14 mouse cellular contexts compared by ENCODE assay signal in genomic region chr17:47448523-47449372, GRCm38 (mm10). TPM values are rescaled to one million over a fixed set of nuclear protein-coding genes. Genes with fewer than 3 reads are reported as not detected.
DNase-seq lines count a peak whose midpoint lies in the region; ATAC-seq and TF ChIP-seq lines count a peak whose summit lies in the region.
"Had no signal": no experiment of that assay in that cellular context is flagged by ENCODE, and none has a peak within 500 bp of the region (broad histone marks: within the 10 kb centered on the region; RNA-seq: fewer than 3 reads in every experiment).

No protein-coding gene starts in this region.

- no peaks in the 10 kb centered on the region for H3K9me3 ChIP-seq in heart, embryonic 14.5 days (ENCODE audit: control insufficient read depth, low read length)
- H3K9me3 ChIP-seq in liver, embryonic 13.5 days (replicated peaks): no peaks in the 10 kb centered on the region
- no peaks in the 10 kb centered on the region for H3K9me3 ChIP-seq in intestine, postnatal 0 days (ENCODE audit: control insufficient read depth)
- no peaks in the 10 kb centered on the region for H3K9me3 ChIP-seq in stomach, embryonic 16.5 days (replicated peaks; ENCODE audit: control insufficient read depth, low read length)
- H3K9me3 ChIP-seq: forebrain, embryonic 15.5 days had no signal

- ATAC-seq in heart, embryonic 14.5 days (ENCODE audit: insufficient number of reproducible peaks, insufficient read depth, low FRiP score, low read depth): no peak
- peak; percentile 38 for ATAC-seq in liver, embryonic 13.5 days (ENCODE audit: low read depth)
- ATAC-seq in intestine, postnatal 0 days: peak; percentile 75
- peak; percentile 1; the same call in 1 of the 2 replicates for ATAC-seq in stomach, embryonic 16.5 days (ENCODE audit: insufficient read depth, low FRiP score)
- ATAC-seq: forebrain, embryonic 15.5 days had no signal

- H3K36me3 ChIP-seq in heart, embryonic 14.5 days (ENCODE audit: control insufficient read depth, insufficient read depth, low read length): no peaks in the 10 kb centered on the region
- H3K36me3 ChIP-seq in liver, embryonic 13.5 days: no peaks in the 10 kb centered on the region
- peaks cover 7% of the 10 kb centered on the region; the same call in 1 of the 2 replicates for H3K36me3 ChIP-seq in intestine, postnatal 0 days (ENCODE audit: control insufficient read depth, insufficient read depth)
- H3K36me3 ChIP-seq in stomach, embryonic 16.5 days (ENCODE audit: control insufficient read depth, insufficient read depth, low read length): no peaks in the 10 kb centered on the region
- H3K36me3 ChIP-seq: forebrain, embryonic 15.5 days had no signal

- H3K4me2 ChIP-seq in heart, embryonic 14.5 days (ENCODE audit: low read length): no peak overlapping the region
- no peak overlapping the region for H3K4me2 ChIP-seq in liver, embryonic 13.5 days
- H3K4me2 ChIP-seq in intestine, postnatal 0 days (replicated peaks; ENCODE audit: low read depth): peak overlapping the region; percentile 17
- 0 out of 2 replicates have a peak overlapping the region, but pooled peaks have one; percentile 11 for H3K4me2 ChIP-seq in stomach, embryonic 16.5 days (ENCODE audit: low read depth, low read length)
- H3K4me2 ChIP-seq: forebrain, embryonic 15.5 days; midbrain, embryonic 11.5 days had no signal

- no peak overlapping the region for H3K4me3 ChIP-seq in heart, embryonic 14.5 days (ENCODE audit: control insufficient read depth in 1 of 2, insufficient read depth in 1 of 2, low read depth in 1 of 2, low read length in 2 of 2)
- H3K4me3 ChIP-seq in liver, embryonic 13.5 days (replicated peaks): no peak overlapping the region
- no peak overlapping the region for H3K4me3 ChIP-seq in intestine, postnatal 0 days (ENCODE audit: low read depth, low read length)
- H3K4me3 ChIP-seq in stomach, embryonic 16.5 days (replicated peaks; ENCODE audit: low read length): no peak overlapping the region
- H3K4me3 ChIP-seq: forebrain, embryonic 15.5 days had no signal

- H3K27ac ChIP-seq in heart, embryonic 14.5 days (replicated peaks in 1 of 2; ENCODE audit: control insufficient read depth in 1 of 2, insufficient read depth in 1 of 2, low read depth in 2 of 2, low read length in 2 of 2): peak overlapping the region; percentile 86 to 88
- no peak overlapping the region for H3K27ac ChIP-seq in liver, embryonic 13.5 days
- peak overlapping the region; percentile 92 for H3K27ac ChIP-seq in intestine, postnatal 0 days (ENCODE audit: low read depth, low read length)
- H3K27ac ChIP-seq in stomach, embryonic 16.5 days (ENCODE audit: low read length): peak overlapping the region; percentile 86
- H3K27ac ChIP-seq: forebrain, embryonic 15.5 days had no signal

- intact Hi-C loops in heart, postnatal 10 days (cut with DNase I): no loop called here
- intact Hi-C loops in gastrocnemius, postnatal 14 days (cut with DNase I; ENCODE audit: low total_unique reads): no loop called here

- no peaks in the 10 kb centered on the region for H3K27me3 ChIP-seq in heart, embryonic 14.5 days (ENCODE audit: control insufficient read depth, insufficient read depth, low read length)
- H3K27me3 ChIP-seq in liver, embryonic 13.5 days: no peaks in the 10 kb centered on the region
- H3K27me3 ChIP-seq in intestine, postnatal 0 days (replicated peaks; ENCODE audit: control insufficient read depth, insufficient read depth, low read length): no peaks in the 10 kb centered on the region
- no peaks in the 10 kb centered on the region for H3K27me3 ChIP-seq in stomach, embryonic 16.5 days (ENCODE audit: control insufficient read depth, insufficient read depth, low read length)
- H3K27me3 ChIP-seq: forebrain, embryonic 15.5 days had no signal

- no peak for TF ChIP-seq CTCF in intestine, postnatal 0 days (IDR thresholded peaks at IDR 0.05; ENCODE audit: low read depth)

- DNase-seq in heart, postnatal 10 days: no peak
- DNase-seq in liver, embryonic 13.5 days: no peak
- no peak for DNase-seq in liver
- no peak for DNase-seq in gastrocnemius, postnatal 14 days
- DNase-seq: adrenal gland, postnatal 10 days; cerebellum, postnatal 36 days; gastrocnemius, postnatal 25 days; layer of hippocampus, postnatal 36 days had no signal

- 34% methylated on average over 8 of the region's 8 CpGs for WGBS in heart, embryonic 14.5 days
- 41% methylated on average over 8 of the region's 8 CpGs for WGBS in liver, embryonic 13.5 days (ENCODE audit: insufficient replicate concordance)
- WGBS in intestine, postnatal 0 days: 15% methylated on average over 8 of the region's 8 CpGs
- WGBS in stomach, embryonic 16.5 days: 31% methylated on average over 8 of the region's 8 CpGs

- H3K4me1 ChIP-seq in heart, embryonic 14.5 days (ENCODE audit: control insufficient read depth in 2 of 2, insufficient read depth in 2 of 2, low read length in 2 of 2): peaks cover 65 to 83% of the 10 kb centered on the region in 2 experiments
- peaks cover 72% of the 10 kb centered on the region for H3K4me1 ChIP-seq in liver, embryonic 13.5 days (replicated peaks)
- peaks cover 24% of the 10 kb centered on the region for H3K4me1 ChIP-seq in intestine, postnatal 0 days (replicated peaks; ENCODE audit: control insufficient read depth, insufficient read depth, low read length)
- peaks cover 38% of the 10 kb centered on the region for H3K4me1 ChIP-seq in stomach, embryonic 16.5 days (ENCODE audit: control insufficient read depth, insufficient read depth, low read length)
- H3K4me1 ChIP-seq: forebrain, embryonic 15.5 days had no signal

- no peak overlapping the region; the same call in 1 of the 2 replicates for H3K9ac ChIP-seq in heart, embryonic 14.5 days (ENCODE audit: low read length)
- no peak overlapping the region for H3K9ac ChIP-seq in liver, embryonic 13.5 days
- H3K9ac ChIP-seq in intestine, postnatal 0 days (ENCODE audit: low read depth, low read length): 0 out of 2 replicates have a peak overlapping the region, but pooled peaks have one; percentile 34
- H3K9ac ChIP-seq in stomach, embryonic 16.5 days (ENCODE audit: low read length): peak overlapping the region; percentile 54; the same call in 1 of the 2 replicates
- H3K9ac ChIP-seq: forebrain, embryonic 15.5 days had no signal

RNA-seq across cellular contexts. Expression of gene 1700001C19Rik, which starts 11.6 kb away (rescaled TPM):
- 0.72 and 0.92 TPM in 2 replicates for polyA plus RNA-seq in heart, embryonic 14.5 days (2014; fragmentation: Nextera tagmentation; extraction: Ambion mirVana)
- total RNA-seq in heart, postnatal 10 days (2021): not detected
- polyA plus RNA-seq in liver, embryonic 13.5 days (2015; fragmentation: Nextera tagmentation; extraction: Ambion mirVana): 0.78 and 0.88 TPM in 2 replicates
- 0.35 and 0.77 TPM in 2 replicates for polyA plus RNA-seq in intestine, postnatal 0 days (2015; fragmentation: Nextera tagmentation; extraction: Ambion mirVana)
- 0.21 and 0.24 TPM in 2 replicates for polyA plus RNA-seq in stomach, embryonic 16.5 days (2015; fragmentation: Nextera tagmentation; extraction: Ambion mirVana)
- not detected for total RNA-seq in gastrocnemius, postnatal 14 days (2021)
- total RNA-seq: gastrocnemius, postnatal 25 days; layer of hippocampus, postnatal 36 days had no signal
- polyA plus RNA-seq: spleen, adult 2 months had no signal

RNA-seq across cellular contexts. Expression of gene AI661453, which starts 12.3 kb away (rescaled TPM):
- 0.47 and 0.76 TPM in 2 replicates for polyA plus RNA-seq in heart, embryonic 14.5 days (2014; fragmentation: Nextera tagmentation; extraction: Ambion mirVana)
- total RNA-seq in heart, postnatal 10 days (2021): 1 to 10 TPM; 1.5 to 2.0 TPM
- 0.16 and 0.24 TPM in 2 replicates for polyA plus RNA-seq in liver, embryonic 13.5 days (2015; fragmentation: Nextera tagmentation; extraction: Ambion mirVana)
- 6.1 and 7.7 TPM in 2 replicates for polyA plus RNA-seq in intestine, postnatal 0 days (2015; fragmentation: Nextera tagmentation; extraction: Ambion mirVana)
- 5.1 and 7.7 TPM in 2 replicates for polyA plus RNA-seq in stomach, embryonic 16.5 days (2015; fragmentation: Nextera tagmentation; extraction: Ambion mirVana)
- total RNA-seq in gastrocnemius, postnatal 14 days (2021): under 1 TPM; 0.31 to 0.49 TPM

RNA-seq across cellular contexts. Expression of gene Guca1a, which starts 48.4 kb away (rescaled TPM):
- polyA plus RNA-seq in heart, embryonic 14.5 days (2014; fragmentation: Nextera tagmentation; extraction: Ambion mirVana): 2.4 and 2.9 TPM in 2 replicates
- under 1 TPM; 0.52 to 0.81 TPM for total RNA-seq in heart, postnatal 10 days (2021)
- 0.81 and 0.95 TPM in 2 replicates for polyA plus RNA-seq in liver, embryonic 13.5 days (2015; fragmentation: Nextera tagmentation; extraction: Ambion mirVana)
- polyA plus RNA-seq in intestine, postnatal 0 days (2015; fragmentation: Nextera tagmentation; extraction: Ambion mirVana): 2.7 and 3.3 TPM in 2 replicates
- polyA plus RNA-seq in stomach, embryonic 16.5 days (2015; fragmentation: Nextera tagmentation; extraction: Ambion mirVana): 4.7 and 5.4 TPM in 2 replicates
- under 1 TPM; 0.27 to 0.66 TPM for total RNA-seq in gastrocnemius, postnatal 14 days (2021)
- total RNA-seq: layer of hippocampus, postnatal 36 days had no signal

RNA-seq across cellular contexts. Expression of gene Taf8, which starts 53.3 kb away (rescaled TPM):
- 16.2 and 16.8 TPM in 2 replicates for polyA plus RNA-seq in heart, embryonic 14.5 days (2014; fragmentation: Nextera tagmentation; extraction: Ambion mirVana)
- 10 to 100 TPM; 14.0 to 15.5 TPM for total RNA-seq in heart, postnatal 10 days (2021)
- 14.4 and 14.5 TPM in 2 replicates for polyA plus RNA-seq in liver, embryonic 13.5 days (2015; fragmentation: Nextera tagmentation; extraction: Ambion mirVana)
- polyA plus RNA-seq in intestine, postnatal 0 days (2015; fragmentation: Nextera tagmentation; extraction: Ambion mirVana): 8.3 and 9.2 TPM in 2 replicates
- polyA plus RNA-seq in stomach, embryonic 16.5 days (2015; fragmentation: Nextera tagmentation; extraction: Ambion mirVana): 25.7 and 27.3 TPM in 2 replicates
- total RNA-seq in gastrocnemius, postnatal 14 days (2021): 10 to 100 TPM in 1 of 2 experiments, 1 to 10 TPM in 1; 9.5 to 10.2 TPM

RNA-seq across cellular contexts. Expression of gene Ccnd3, which starts 56.1 kb away (rescaled TPM):
- polyA plus RNA-seq in heart, embryonic 14.5 days (2014; fragmentation: Nextera tagmentation; extraction: Ambion mirVana): 466 and 469 TPM in 2 replicates
- total RNA-seq in heart, postnatal 10 days (2021): 100 to 1,000 TPM; 119 to 132 TPM
- 387 and 400 TPM in 2 replicates for polyA plus RNA-seq in liver, embryonic 13.5 days (2015; fragmentation: Nextera tagmentation; extraction: Ambion mirVana)
- polyA plus RNA-seq in intestine, postnatal 0 days (2015; fragmentation: Nextera tagmentation; extraction: Ambion mirVana): 175 and 180 TPM in 2 replicates
- 334 and 340 TPM in 2 replicates for polyA plus RNA-seq in stomach, embryonic 16.5 days (2015; fragmentation: Nextera tagmentation; extraction: Ambion mirVana)
- total RNA-seq in gastrocnemius, postnatal 14 days (2021): 10 to 100 TPM; 57.0 to 63.3 TPM

Comparison
In these comparisons a context has a peak if more than half of its experiments do, and no peak if none do; other contexts are left out.
1. H3K4me2 ChIP-seq: peak in intestine, postnatal 0 days (single experiment) and stomach, embryonic 16.5 days (single experiment); none in heart, embryonic 14.5 days (single experiment) and liver, embryonic 13.5 days (single experiment).
2. H3K9ac ChIP-seq: peak in intestine, postnatal 0 days (single experiment) and stomach, embryonic 16.5 days (single experiment); none in heart, embryonic 14.5 days (single experiment) and liver, embryonic 13.5 days (single experiment).